30 mouse cellular contexts compared by ENCODE assay signal in the genomic region with DNA sequence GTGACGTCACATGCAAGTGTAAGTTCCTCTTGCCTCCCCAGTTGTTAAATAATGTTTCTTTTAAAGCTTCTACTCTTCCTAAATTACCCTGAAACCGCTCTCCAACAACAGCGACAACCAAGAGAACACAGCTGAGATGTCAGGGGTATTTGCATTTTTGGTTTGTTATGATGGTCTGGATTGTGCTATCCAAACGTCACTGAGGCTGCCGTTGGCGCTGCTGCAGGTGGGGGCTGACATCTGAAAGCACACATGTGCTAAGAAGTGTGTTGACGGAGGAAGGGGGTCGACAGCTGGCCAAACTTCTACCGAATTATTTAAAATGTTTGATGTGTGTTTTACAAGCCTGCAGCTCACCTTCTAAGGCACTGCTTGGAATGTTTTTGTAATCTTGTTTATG. TPM values are rescaled to one million over a fixed set of nuclear protein-coding genes. Genes with fewer than 3 reads are reported as not detected.
A peak's percentile ranks its signal among the peaks of the same experiment; 100 is the strongest.
DNase-seq lines count a peak whose midpoint lies in the region; ATAC-seq lines count a peak whose summit lies in the region.
"Had no signal": no experiment of that assay in that cellular context is flagged by ENCODE, and none has a peak within 500 bp of the region (broad histone marks: within the 10 kb centered on the region; RNA-seq: fewer than 3 reads in every experiment).

No protein-coding gene starts in this region.

- peak; percentile 78 for DNase-seq in heart, adult 11 months
- DNase-seq in heart, embryonic 10.5 days (ENCODE audit: low spot score): no peak
- peak; percentile 74 to 85 for DNase-seq in thymus, postnatal 10 days (ENCODE audit: low spot score in 2 of 2)
- DNase-seq in adrenal gland, adult 8-10 months: no peak
- no peak for DNase-seq in embryo, embryonic 10 days (ENCODE audit: low spot score)
- DNase-seq in kidney, adult 9 months: no peak
- DNase-seq: adrenal gland, postnatal 10 days; cerebellum, adult 11 months; cerebellum, adult 9-10 months; cerebellum, postnatal 36 days; embryo, embryonic 11 days; gastrocnemius, postnatal 25 days; heart, adult 2 months; kidney, adult 18-20 months; layer of hippocampus, postnatal 36 days; left cerebral cortex, postnatal 4 days; liver, embryonic 13.5 days; lung, adult 2 months; lung, postnatal 14 days; midbrain, embryonic 14.5 days; right cerebral cortex, adult 18-20 months; spleen, adult 18-20 months had no signal

- H3K27me3 ChIP-seq in heart, embryonic 10.5 days (ENCODE audit: insufficient read depth, poor library complexity, severe bottlenecking): no peaks in the 10 kb centered on the region
- H3K27me3 ChIP-seq: embryonic facial prominence, embryonic 13.5 days; forebrain, embryonic 15.5 days; liver, embryonic 13.5 days; neural tube, embryonic 15.5 days had no signal

- H3K9me3 ChIP-seq in heart, embryonic 10.5 days: no peaks in the 10 kb centered on the region
- H3K9me3 ChIP-seq: embryonic facial prominence, embryonic 13.5 days; forebrain, embryonic 10.5 days; forebrain, embryonic 15.5 days; liver, embryonic 13.5 days; neural tube, embryonic 15.5 days had no signal

- H3K4me3 ChIP-seq in heart, embryonic 10.5 days: no peak overlapping the region
- H3K4me3 ChIP-seq: embryonic facial prominence, embryonic 13.5 days; forebrain, embryonic 10.5 days; forebrain, embryonic 15.5 days; heart, adult 2 months; liver, embryonic 13.5 days; neural tube, embryonic 15.5 days had no signal

- 83% methylated on average over 9 of the region's 9 CpGs for WGBS in heart, embryonic 10.5 days

- H3K4me1 ChIP-seq in heart, embryonic 10.5 days: no peaks in the 10 kb centered on the region
- H3K4me1 ChIP-seq: embryonic facial prominence, embryonic 13.5 days; forebrain, embryonic 15.5 days; neural tube, embryonic 15.5 days had no signal

- H3K27ac ChIP-seq in heart, embryonic 10.5 days: no peak overlapping the region
- H3K27ac ChIP-seq: embryonic facial prominence, embryonic 13.5 days; forebrain, embryonic 10.5 days; forebrain, embryonic 15.5 days; heart, adult 2 months; kidney, postnatal 0 days; liver, embryonic 13.5 days; neural tube, embryonic 15.5 days; stomach, postnatal 0 days had no signal

- peak; percentile 49 for ATAC-seq in neutrophil, adult 5-6 weeks (ENCODE audit: extremely low read depth, insufficient number of reproducible peaks, low FRiP score, poor library complexity, severe bottlenecking)
- ATAC-seq: forebrain, embryonic 15.5 days; hindbrain, embryonic 16.5 days had no signal

- H3K36me3 ChIP-seq in heart, embryonic 10.5 days: no peaks in the 10 kb centered on the region
- H3K36me3 ChIP-seq: embryonic facial prominence, embryonic 13.5 days; forebrain, embryonic 10.5 days; forebrain, embryonic 15.5 days; liver, embryonic 13.5 days; neural tube, embryonic 15.5 days had no signal

RNA-seq across cellular contexts. Expression of gene Ebf1, which starts 39.2 kb away (rescaled TPM):
- polyA plus RNA-seq in heart, embryonic 10.5 days (2016; fragmentation: Nextera tagmentation; extraction: Ambion mirVana): 7.6 and 17.9 TPM in 2 replicates
- total RNA-seq in neutrophil, adult 5-6 weeks (2017): 184 and 198 TPM in 2 replicates
- total RNA-seq in adrenal gland, adult 8-10 months (2022): 10 to 100 TPM; 14.1 to 32.8 (median 23.1) TPM

RNA-seq across cellular contexts. Expression of gene Rnf145, which starts 59.1 kb away (rescaled TPM):
- 59.8 and 82.1 TPM in 2 replicates for polyA plus RNA-seq in heart, embryonic 10.5 days (2016; fragmentation: Nextera tagmentation; extraction: Ambion mirVana)
- total RNA-seq in neutrophil, adult 5-6 weeks (2017): 138 and 156 TPM in 2 replicates
- 10 to 100 TPM; 81.6 to 96.2 (median 89.6) TPM for total RNA-seq in adrenal gland, adult 8-10 months (2022)

Comparison
In these comparisons a context has a peak if more than half of its experiments do, and no peak if none do; other contexts are left out.
1. DNase-seq: peak in heart, adult 11 months (single experiment) and thymus, postnatal 10 days (2 of 2); none in heart, embryonic 10.5 days (single experiment), adrenal gland, adult 8-10 months (single experiment), embryo, embryonic 10 days (single experiment) and kidney, adult 9 months (single experiment).